Mouse (Mus musculus) central nervous system, embryonic 18 days (tissue): ENCODE results near the gene Tmem120a. TPM values are rescaled to one million over a fixed set of nuclear protein-coding genes. Genes with fewer than 3 reads are reported as not detected.

Experiments
- polyA plus RNA-seq: library from polyadenylated mRNA; depleted of rRNA; stranded (reverse); fragments of >200 nt; gene quantifications from 2 replicates; pipeline ENCODE4 v1.2.3, GENCODE M21; 2012; rRNA removed

Gene Tmem120a
- polyA plus RNA-seq: 36.4 and 39.3 TPM in 2 replicates

GRCm38 (mm10) chr5:135743741-135744609 is at the start of gene Tmem120a:
Gene Tmem120a, minus strand, starts transcription at chr5:135744448.

GRCm38 (mm10) chr5:135778471-135779445 is 34.5 kb upstream of the Tmem120a start, which contains the start of gene Mdh2:
Gene Mdh2, plus strand, starts transcription at chr5:135778480.

DNA sequence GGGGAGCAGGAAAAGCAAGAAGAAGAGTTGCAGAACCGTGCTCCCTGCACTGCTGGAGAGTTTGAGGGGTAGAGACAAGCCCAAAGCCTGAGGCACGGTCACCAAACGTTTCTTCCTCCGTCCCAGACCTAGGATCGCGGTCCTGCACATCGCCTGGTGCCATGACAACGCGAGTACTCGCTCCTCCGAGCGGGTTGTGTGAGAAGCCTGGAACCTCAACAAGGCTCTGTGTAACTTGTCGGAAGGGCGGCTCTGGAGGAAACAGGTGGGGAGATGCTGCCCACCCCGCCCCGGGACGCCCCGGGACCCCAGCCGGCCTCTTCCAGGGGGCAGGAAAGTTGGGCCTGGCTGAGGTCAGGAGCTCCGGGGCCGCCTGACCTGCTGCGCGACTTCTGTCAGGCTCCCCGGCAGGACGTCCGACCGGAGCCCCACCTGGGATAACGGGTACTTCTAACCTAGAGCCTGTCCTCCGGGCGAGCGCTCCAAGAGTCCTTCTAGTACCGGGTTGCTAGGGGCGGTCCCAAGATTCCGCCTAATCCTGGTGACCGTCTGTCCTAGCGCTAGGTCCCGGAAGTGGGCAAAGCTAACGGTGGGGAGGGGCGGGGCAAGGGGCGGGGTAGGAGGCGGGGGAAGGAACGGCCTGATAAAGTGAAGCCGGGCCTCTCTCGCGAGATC is 33.7 kb upstream of the Tmem120a start, which contains the start of gene Styxl1:
Gene Styxl1 (minus strand): TSS at position 590 of the 675 bp plus-strand sequence.

Other genes starting within 250 kb of the Tmem120a start
- 47.1 and 49.1 TPM in 2 replicates for gene Hip1, start 199.3 kb downstream of the Tmem120a start, polyA plus RNA-seq
- gene Ccl26, start 180.9 kb downstream of the Tmem120a start, polyA plus RNA-seq: not detected in 2 replicates
- gene Ccl24, start 171.4 kb downstream of the Tmem120a start, polyA plus RNA-seq: 0.43 and 1.3 TPM in 2 replicates
- 36.9 and 44.3 TPM in 2 replicates for gene Rhbdd2, start 111.8 kb downstream of the Tmem120a start, polyA plus RNA-seq
- gene Por, start 74.4 kb downstream of the Tmem120a start, polyA plus RNA-seq: 87.9 and 113 TPM in 2 replicates
- 0.12 and 0.24 TPM in 2 replicates for gene Styxl1, start 33.9 kb upstream of the Tmem120a start, polyA plus RNA-seq
- gene Mdh2, start 34.0 kb upstream of the Tmem120a start, polyA plus RNA-seq: 431 and 444 TPM in 2 replicates
- 58.8 and 64.1 TPM in 2 replicates for gene Srrm3, start 62.4 kb upstream of the Tmem120a start, polyA plus RNA-seq
- 31.0 and 46.1 TPM in 2 replicates for gene Hspb1, start 143.5 kb upstream of the Tmem120a start, polyA plus RNA-seq
- gene Ywhag, start 190.2 kb upstream of the Tmem120a start, polyA plus RNA-seq: 481 and 506 TPM in 2 replicates
- 4.8 and 5.5 TPM in 2 replicates for gene Ssc4d, start 230.1 kb upstream of the Tmem120a start, polyA plus RNA-seq
- gene Zp3, start 235.7 kb upstream of the Tmem120a start, polyA plus RNA-seq: 0.09 and 0.17 TPM in 2 replicates